Mouse (Mus musculus) spleen, adult 2 months (tissue): ENCODE data around the gene Kif22.

ENCODE experiments used
- CTCF ChIP-seq: fragments of 200-500 bp; IDR thresholded peaks from 2 replicates; pipeline ENCODE4 v1.5.1; 2011; ENCODE audit warnings: mild to moderate bottlenecking, inconsistent platforms; ENCODE audit not compliant: insufficient read depth, insufficient read length, insufficient replicate concordance; ENCODE audit errors: extremely low read depth
- POLR2A ChIP-seq: fragments of 200-500 bp; IDR thresholded peaks from 2 replicates; pipeline ENCODE4 v1.6.1; 2011; ENCODE audit warnings: low read depth, low read length, inconsistent platforms

DNA sequence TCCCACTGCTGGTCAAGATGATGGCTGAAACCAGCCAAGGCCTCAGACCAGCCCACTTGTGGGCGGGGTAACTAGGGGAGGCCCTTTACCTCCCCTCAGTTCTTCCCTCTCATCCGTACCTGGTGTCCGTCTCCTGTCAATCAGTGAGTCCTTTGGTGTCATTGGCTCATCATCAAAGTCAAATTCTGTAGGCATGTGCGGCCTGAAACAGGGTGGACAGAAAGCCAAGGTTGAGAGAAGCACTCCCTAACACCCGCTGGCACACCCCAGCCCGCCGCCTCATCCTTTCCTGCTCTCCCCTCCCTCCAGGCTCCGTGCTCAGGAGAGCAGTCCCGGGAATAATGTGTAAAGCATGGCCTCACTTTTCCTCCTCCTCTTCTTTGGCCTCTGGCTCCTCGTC is 26.2 kb downstream of the Kif22 start:
- TF ChIP-seq CTCF (no peak), POLR2A (no peak)
